Mouse (Mus musculus) CD4-positive, CD25-positive, alpha-beta regulatory T cell, adult 9 weeks (primary cell): ENCODE results near the gene Nrn1l. TPM values are rescaled to one million over a fixed set of nuclear protein-coding genes. Genes with fewer than 3 reads are reported as not detected.

ENCODE experiments used
- polyA plus RNA-seq: library from polyadenylated mRNA; unstranded; fragments of 100-300 nt; shearing (Covaris generic); gene quantifications from one replicate; pipeline ENCODE4 v1.2.1, GENCODE M21; 2017

Gene Nrn1l
- polyA plus RNA-seq: 2.1 TPM

DNA sequence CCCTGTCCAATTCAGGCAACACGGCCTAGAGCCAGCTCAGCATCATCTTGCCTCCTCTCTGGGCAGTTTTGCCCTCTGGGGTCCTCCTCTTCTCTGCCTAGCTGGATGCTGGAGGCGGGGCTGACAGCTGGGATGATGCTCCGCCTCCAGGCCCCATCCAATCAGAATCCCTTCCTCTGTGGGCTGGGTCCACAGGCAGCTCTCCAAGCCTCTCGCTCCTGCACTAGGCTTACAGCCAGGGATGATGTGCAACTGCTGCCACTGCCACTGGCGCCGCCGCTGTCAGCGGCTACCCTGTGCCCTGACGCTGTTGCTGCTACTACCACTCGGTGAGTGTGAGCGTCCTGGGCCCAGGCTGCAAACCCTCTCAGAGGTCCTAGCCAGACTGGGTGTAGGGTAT, at the start of gene Nrn1l:
Nrn1l (plus strand) TSS at position 229 of the 400 bp plus-strand sequence.

DNA sequence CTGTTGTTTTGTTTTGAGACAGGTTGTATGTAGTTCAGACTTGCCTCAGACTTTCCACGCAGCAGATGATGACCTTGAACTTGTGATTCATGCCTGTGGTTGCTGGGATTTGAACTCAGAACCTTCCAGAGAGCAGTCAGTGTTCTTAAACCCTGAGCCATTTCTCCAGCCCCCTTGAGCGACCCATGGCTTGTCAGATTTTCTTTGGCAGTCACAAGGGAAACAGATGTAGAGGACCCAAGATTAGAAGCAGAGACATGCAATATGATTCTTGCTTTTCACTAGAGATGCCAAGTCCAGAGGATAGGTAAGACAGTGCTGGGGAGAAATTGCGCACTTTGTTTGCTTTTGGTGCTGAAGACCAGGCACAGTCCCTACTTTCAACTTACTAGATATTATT, 40.2 kb upstream of the Nrn1l start, which contains the start of gene Cenpt:
Cenpt (minus strand) TSS at position 101 of the 400 bp plus-strand sequence.

DNA sequence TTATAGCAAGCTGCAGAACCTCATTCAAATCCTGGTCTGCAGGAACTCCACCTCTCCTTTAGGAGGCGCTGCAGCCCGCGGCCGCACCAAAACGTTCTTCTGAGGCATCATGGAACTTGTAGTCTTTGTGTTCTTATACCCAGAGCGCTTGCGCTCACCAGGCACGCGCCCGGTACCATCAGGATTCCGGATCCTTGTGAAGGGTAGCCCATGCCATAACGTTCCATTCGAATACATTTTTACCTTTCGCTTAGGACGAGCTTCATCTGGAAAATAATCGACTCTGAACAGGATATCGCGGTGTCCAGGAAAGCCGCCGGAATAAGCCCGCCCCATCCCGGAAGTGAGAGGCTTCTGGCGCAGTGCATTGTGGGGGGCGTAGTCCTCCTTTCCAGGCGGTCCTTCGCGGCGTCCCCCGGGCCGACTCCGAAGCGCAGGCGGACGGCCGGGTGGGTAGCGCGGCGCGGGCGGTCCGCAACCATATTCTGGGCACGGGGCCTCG, 38.6 kb upstream of the Nrn1l start, which contains the start of gene Thap11:
Thap11 (plus strand) TSS at position 418 of the 502 bp plus-strand sequence.

DNA sequence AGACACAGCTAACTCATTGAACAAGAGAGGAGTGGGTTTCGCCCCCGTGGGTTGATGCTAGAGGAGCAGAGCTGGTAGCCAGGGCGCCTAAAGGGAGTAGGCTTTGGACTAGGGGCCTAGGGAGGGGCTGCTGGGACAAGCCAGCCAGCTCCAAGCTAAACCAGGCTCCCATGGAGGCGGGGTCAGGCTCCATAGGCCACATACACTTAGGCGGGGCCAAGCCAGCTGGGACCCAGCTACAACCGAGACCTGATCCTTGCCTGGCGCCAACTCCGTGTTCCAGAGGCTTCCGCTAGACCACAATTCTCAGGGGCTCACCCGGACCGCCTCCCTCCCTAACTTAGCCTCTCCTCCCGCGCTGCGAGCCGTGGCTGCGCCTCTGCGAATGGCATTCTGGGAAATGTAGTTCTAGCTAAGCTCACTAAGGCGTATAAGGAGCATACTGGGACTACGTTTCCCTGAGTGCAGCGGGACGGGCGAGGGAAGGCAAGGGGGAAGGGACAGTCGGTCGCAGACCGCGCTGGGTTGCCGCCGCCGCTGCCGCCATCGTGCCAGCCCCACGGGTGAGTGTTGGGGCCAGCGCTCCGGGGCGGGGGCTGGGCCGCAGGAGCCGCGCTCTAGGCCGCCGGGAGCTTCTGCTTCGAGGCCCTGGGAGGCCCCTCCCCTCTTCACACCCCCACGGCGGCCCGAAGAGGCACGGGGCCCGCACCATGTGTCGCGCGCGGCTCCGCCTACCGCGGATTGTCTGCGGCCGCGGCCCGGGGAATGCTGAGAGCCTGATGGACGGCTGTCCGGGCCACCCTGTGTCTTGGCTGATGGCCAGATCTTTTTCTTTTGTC, 33.0 kb upstream of the Nrn1l start, which contains the start of gene Nutf2:
Nutf2 (plus strand) TSS at position 438 of the 839 bp plus-strand sequence.

DNA sequence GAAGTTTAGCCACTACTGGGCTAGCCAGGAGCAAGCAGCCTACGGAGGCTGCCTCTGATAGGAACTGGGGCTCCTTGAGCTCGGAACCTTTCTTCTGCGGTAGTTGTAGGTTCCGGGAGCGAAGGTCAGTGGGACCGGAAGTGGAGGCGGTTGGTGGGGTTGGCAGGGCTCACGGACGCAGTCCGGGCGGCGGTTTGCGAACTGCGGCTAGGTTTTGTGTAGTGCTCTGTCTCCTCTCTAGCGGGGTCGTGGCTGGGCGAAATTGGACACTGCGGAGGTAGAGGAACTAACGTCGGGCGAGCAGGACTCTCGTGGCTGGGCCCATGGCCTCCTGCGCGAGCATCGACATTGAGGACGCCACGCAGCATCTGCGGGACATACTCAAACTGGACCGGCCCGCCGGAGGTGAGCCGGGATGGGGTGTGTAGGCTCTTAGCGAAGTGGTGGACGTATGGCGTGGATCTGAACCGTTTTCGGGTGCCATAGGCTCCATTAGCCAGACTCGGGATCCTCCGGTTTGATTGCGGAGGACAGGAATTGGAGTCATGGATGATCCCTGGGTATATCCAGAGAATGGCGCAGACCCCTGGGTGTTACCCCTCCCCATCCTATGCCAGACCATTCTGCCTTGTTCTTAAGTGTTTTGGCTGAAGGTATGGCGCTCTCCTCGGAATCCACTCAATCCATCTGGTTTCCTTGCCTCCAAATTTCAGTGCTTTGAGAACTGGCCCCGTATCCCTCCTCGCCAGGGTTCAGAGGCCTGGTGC, 12.4 kb upstream of the Nrn1l start, which contains the start of gene Edc4:
Edc4 (plus strand) TSS at position 128 of the 767 bp plus-strand sequence.

DNA sequence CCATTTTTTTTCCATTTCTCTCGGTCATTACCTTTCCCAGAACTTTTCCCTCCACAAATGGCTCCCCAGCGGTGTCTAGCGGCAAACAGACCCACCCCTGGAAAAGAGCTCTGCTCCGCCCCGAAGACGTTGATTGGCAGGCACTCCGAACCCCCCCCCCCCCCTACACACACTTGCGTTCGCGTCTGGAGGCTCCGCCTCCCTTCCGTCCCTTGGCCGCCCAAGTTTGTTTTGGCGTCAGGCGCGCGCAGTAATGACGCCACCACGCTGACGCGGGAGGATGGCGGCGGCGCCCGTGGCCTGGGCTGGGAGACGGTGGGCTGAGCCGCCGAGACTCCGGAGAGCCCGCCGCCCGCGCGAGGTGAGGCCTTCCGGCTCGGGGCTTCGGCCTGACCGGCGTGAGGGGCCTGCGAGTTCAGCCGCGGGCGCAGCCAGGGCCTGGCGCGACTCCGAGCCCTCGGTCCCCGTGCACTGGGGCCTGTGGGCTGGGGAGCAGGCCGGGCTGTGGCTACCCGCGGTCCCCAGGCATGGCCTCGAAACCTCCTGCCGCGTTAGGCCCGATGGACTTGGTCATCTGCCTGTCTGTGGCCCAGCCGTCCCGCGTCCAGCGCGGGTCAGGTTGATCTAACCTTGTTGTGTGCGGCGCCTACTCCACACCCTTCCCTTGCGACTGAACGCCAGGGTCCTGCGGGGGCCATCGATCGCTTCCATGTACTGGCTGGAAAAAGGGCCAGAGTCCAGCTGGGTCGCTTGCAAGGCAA, 7.0 kb downstream of the Nrn1l start, which contains the start of gene Pskh1:
Pskh1 (plus strand) TSS at position 262 of the 761 bp plus-strand sequence.

DNA sequence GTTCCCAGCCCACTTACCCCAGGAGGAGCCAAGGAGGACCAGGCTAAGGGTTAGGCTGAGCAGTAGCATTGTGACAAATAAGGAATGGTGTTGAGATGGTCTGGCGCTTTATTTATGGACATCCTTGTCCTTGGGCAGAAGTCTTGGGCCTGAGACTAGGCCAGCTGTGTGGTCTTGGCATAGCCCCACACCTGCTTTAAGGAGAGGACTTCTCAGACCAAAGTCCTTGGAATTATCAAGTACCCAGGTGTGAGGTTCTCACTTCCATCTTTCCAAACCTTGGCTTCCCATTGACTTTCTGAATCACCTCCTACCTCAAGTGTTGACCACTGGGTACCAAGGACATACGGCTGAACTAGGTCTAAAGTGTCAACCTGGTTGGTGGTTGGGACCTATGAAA, 40.4 kb downstream of the Nrn1l start, which contains the start of gene Ctrl:
Ctrl (minus strand) TSS at position 101 of the 400 bp plus-strand sequence.

DNA sequence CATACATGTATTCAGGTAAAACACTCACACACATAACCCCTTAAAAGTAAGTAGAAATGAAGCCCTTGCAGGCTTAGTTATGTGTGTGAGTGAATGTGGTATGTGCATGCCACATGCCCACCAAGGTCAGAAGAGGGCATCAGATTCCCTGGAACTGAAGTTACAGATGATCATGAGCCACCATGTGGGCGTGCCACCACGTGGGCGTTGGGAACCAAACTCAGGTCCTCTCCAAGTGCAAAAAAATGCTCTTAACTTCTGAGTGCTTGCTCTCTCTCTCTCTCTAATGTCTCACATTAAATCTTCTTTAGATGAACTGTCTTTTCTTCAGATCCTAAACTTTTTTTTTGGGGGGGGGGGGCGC, 44.9 kb downstream of the Nrn1l start, which contains the start of gene Psmb10:
Psmb10 (minus strand) TSS at position 139 of the 364 bp plus-strand sequence.

DNA sequence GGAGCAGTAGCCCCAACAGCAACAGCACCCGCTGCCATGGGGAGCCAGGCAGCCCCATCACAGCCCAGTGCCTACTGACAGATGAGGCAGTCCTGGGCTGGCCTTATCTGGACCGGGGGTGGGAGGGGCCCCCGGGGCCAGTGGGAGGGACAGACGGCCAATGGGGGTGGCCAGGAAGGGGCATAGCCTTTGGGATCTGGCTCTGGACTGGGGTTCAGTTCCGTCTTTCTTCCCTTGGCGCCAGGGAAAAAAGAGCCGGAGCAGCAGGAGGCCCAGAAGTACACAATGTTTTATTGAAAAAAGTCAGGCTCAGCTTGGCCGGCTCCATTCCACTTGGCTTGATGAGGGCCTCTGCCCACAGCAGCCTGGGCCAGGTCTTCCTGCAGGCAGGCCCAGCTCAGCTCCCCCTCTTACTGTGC, 50.0 kb downstream of the Nrn1l start, which contains the start of gene Lcat:
Lcat (minus strand) TSS at position 62 of the 419 bp plus-strand sequence.

Other genes starting within 250 kb of the Nrn1l start
- 12.1 TPM for gene Carmil2, start 207.3 kb upstream of the Nrn1l start, polyA plus RNA-seq
- gene Acd, start 192.5 kb upstream of the Nrn1l start, polyA plus RNA-seq: 95.6 TPM
- gene Pard6a, start 192.4 kb upstream of the Nrn1l start, polyA plus RNA-seq: 10.6 TPM
- not detected for gene 4933405L10Rik, start 185.9 kb upstream of the Nrn1l start, polyA plus RNA-seq
- 3.4 TPM for gene Enkd1, start 185.4 kb upstream of the Nrn1l start, polyA plus RNA-seq
- 5.5 TPM for gene Gfod2, start 134.9 kb upstream of the Nrn1l start, polyA plus RNA-seq
- 34.6 TPM for gene Ranbp10, start 66.2 kb upstream of the Nrn1l start, polyA plus RNA-seq
- not detected for gene Tsnaxip1, start 65.8 kb upstream of the Nrn1l start, polyA plus RNA-seq
- 20.2 TPM for gene Cenpt, start 40.3 kb upstream of the Nrn1l start, polyA plus RNA-seq
- gene Thap11, start 38.4 kb upstream of the Nrn1l start, polyA plus RNA-seq: 7.6 TPM
- gene Nutf2, start 33.0 kb upstream of the Nrn1l start, polyA plus RNA-seq: 17.9 TPM
- 105 TPM for gene Edc4, start 12.7 kb upstream of the Nrn1l start, polyA plus RNA-seq
- gene Pskh1, start 6.9 kb downstream of the Nrn1l start, polyA plus RNA-seq: 28.0 TPM
- 2.8 TPM for gene Ctrl, start 40.3 kb downstream of the Nrn1l start, polyA plus RNA-seq
- gene Psmb10, start 44.9 kb downstream of the Nrn1l start, polyA plus RNA-seq: 552 TPM
- 0.55 TPM for gene Lcat, start 49.8 kb downstream of the Nrn1l start, polyA plus RNA-seq
- gene Slc12a4, start 72.5 kb downstream of the Nrn1l start, polyA plus RNA-seq: 7.0 TPM
- not detected for gene Dpep3, start 85.9 kb downstream of the Nrn1l start, polyA plus RNA-seq
- gene Dus2, start 97.8 kb downstream of the Nrn1l start, polyA plus RNA-seq: 26.0 TPM
- not detected for gene Dpep2nb, start 112.4 kb downstream of the Nrn1l start, polyA plus RNA-seq
- gene Ddx28, start 118.3 kb downstream of the Nrn1l start, polyA plus RNA-seq: 6.7 TPM
- gene Nfatc3, start 165.3 kb downstream of the Nrn1l start, polyA plus RNA-seq: 36.8 TPM
- 5.3 TPM for gene Esrp2, start 243.4 kb downstream of the Nrn1l start, polyA plus RNA-seq